Mouse (Mus musculus) G1E (cell line): Measurements from ENCODE around the gene Fam92b.

ENCODE experiments used
- CTCF ChIP-seq: IDR thresholded peaks from 2 replicates; pipeline ENCODE4 v1.5.1; 2012; ENCODE audit warnings: low read depth, low read length, inconsistent platforms, mixed read lengths
- GATA1 ChIP-seq: IDR thresholded peaks from 2 replicates; pipeline ENCODE4 v1.6.1; 2012; ENCODE audit warnings: borderline replicate concordance, low read length, inconsistent platforms, mixed read lengths
- GATA2 ChIP-seq: IDR thresholded peaks from 2 replicates; pipeline ENCODE4 v1.6.1; 2012; ENCODE audit warnings: low read depth, low read length, inconsistent platforms, borderline replicate concordance
- POLR2AphosphoS5 ChIP-seq: IDR thresholded peaks from 2 replicates; pipeline ENCODE4 v1.6.1; 2012; ENCODE audit warnings: low read depth, low read length, inconsistent platforms; ENCODE audit not compliant: insufficient replicate concordance
- TAL1 ChIP-seq: conservative IDR thresholded peaks from 2 replicates; pipeline ENCODE4 v1.6.1; 2012; ENCODE audit warnings: low read depth, low read length, inconsistent platforms, mixed read lengths

- TF ChIP-seq CTCF (no peak), POLR2AphosphoS5 (no peak), GATA1 (no peak), GATA2 (no peak), TAL1 (no peak)
Observed at GRCm38 (mm10) chr8:120135687-120136086, 41.6 kb downstream of the Fam92b start.
